Mouse (Mus musculus): ENCODE results near the gene Drd5.

Drd5 gene

GRCm38 (mm10) chr5:38350351-38350929, 31.3 kb downstream of the Drd5 start:
- DNase-seq (ENCODE audit: low spot score in 2 of 2), result no peak

GRCm38 (mm10) chr5:38356927-38357326, 37.8 kb downstream of the Drd5 start:
- no peak for DNase-seq (ENCODE audit: low spot score in 2 of 2)

- DNase-seq (ENCODE audit: low spot score in 2 of 2), result no peak
Observed at GRCm38 (mm10) chr5:38359716-38360115, 40.5 kb downstream of the Drd5 start.

GRCm38 (mm10) chr5:38364396-38364795, 45.2 kb downstream of the Drd5 start:
- no peak for DNase-seq (ENCODE audit: low spot score in 2 of 2)

GRCm38 (mm10) chr5:38365521-38365920, 46.4 kb downstream of the Drd5 start:
- DNase-seq (ENCODE audit: low spot score in 2 of 2), result no peak

- DNase-seq (ENCODE audit: low spot score in 2 of 2), result peak; percentile 45 to 61
Observed at GRCm38 (mm10) chr5:38366650-38367470, 47.7 kb downstream of the Drd5 start.

- no peak for DNase-seq (ENCODE audit: low spot score in 2 of 2)
Observed at GRCm38 (mm10) chr5:38371308-38371707, 52.1 kb downstream of the Drd5 start.

Measured in heart, adult 9 months (tissue).